Mouse (Mus musculus) myocyte (in vitro differentiated cells): Measurements from ENCODE around the gene Rras.

Experiments used
- MYOD1 ChIP-seq, 3 experiments: IDR thresholded peaks; one replicate each; pipeline ENCODE4 v1.6.1; 2011; ENCODE audit warnings: control low read depth in 2 of 3, low read depth in 2 of 3, mild to moderate bottlenecking in 2 of 3, moderate library complexity in 1 of 3; ENCODE audit not compliant: insufficient read length in 2 of 3, control insufficient read depth in 1 of 3
- POLR2A ChIP-seq: IDR thresholded peaks from one replicate; pipeline ENCODE4 v1.6.1; 2011; ENCODE audit warnings: low read depth, mild to moderate bottlenecking, control low read depth, moderate library complexity; ENCODE audit not compliant: insufficient read length
- POLR2AphosphoS2 ChIP-seq: IDR thresholded peaks from one replicate; pipeline ENCODE4 v1.6.1; 2011; ENCODE audit warnings: low read depth, control low read depth; ENCODE audit not compliant: insufficient read length
- REST ChIP-seq: IDR thresholded peaks from one replicate; pipeline ENCODE4 v1.6.1; 2011; ENCODE audit warnings: mild to moderate bottlenecking, control low read depth, moderate library complexity; ENCODE audit not compliant: insufficient read depth, insufficient read length
- TCF12 ChIP-seq: IDR thresholded peaks from one replicate; pipeline ENCODE4 v1.6.1; 2011; ENCODE audit warnings: mild to moderate bottlenecking, control low read depth; ENCODE audit not compliant: poor library complexity, insufficient read depth, severe bottlenecking
- TCF3 ChIP-seq: IDR thresholded peaks from one replicate; pipeline ENCODE4 v1.6.1; 2011; ENCODE audit warnings: low read depth, control low read depth; ENCODE audit not compliant: insufficient read length
- USF1 ChIP-seq: IDR thresholded peaks from one replicate; pipeline ENCODE4 v1.6.1; 2011; ENCODE audit warnings: low read depth, mild to moderate bottlenecking, control low read depth, moderate library complexity

DNA sequence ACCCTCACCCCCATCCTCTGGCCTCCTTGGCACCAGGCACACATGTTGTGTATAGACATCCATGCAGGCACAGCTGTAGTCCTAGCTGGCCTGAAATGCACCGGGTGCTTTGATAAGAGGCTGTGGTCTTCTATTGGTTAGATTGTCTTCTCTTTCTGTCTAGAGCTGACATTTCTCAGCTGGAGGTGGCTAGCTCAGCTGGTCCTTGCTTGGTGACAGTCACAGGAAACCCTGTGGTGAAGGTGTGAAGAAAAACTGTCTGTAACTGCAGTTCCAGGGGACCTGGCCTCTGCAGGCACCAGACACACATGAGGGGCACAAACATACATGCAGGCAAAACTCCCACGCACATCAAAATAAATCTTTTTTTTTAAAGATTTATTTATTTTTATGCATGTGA lies 51.9 kb downstream of the Rras start:
- no peak for TF ChIP-seq TCF3
- TF ChIP-seq POLR2A: no peak
- TF ChIP-seq MYOD1 (IDR thresholded peaks at IDR 0.05; ENCODE audit: control insufficient read depth in 1 of 3, insufficient read length in 2 of 3, low read depth in 2 of 3): no peak
- no peak for TF ChIP-seq POLR2AphosphoS2
- TF ChIP-seq REST: no peak
- no peak for TF ChIP-seq TCF12
- no peak for TF ChIP-seq USF1
